Mouse (Mus musculus) ES-E14 (cell line): ENCODE measurements around the gene Mymk. TPM values are rescaled to one million over a fixed set of nuclear protein-coding genes. Genes with fewer than 3 reads are reported as not detected.

Experiments
- DNase-seq: peaks from one replicate; pipeline ENCODE4 v3.0.0-alpha.2; 2013; ENCODE audit warnings: low read depth, low spot score
- H3K27ac ChIP-seq: 2 replicates; pipeline ENCODE4 v1.5.1; 2012; ENCODE audit warnings: low read depth, mild to moderate bottlenecking, low read length, moderate library complexity, mixed read lengths; ENCODE audit not compliant: poor library complexity, insufficient read depth, severe bottlenecking
- H3K36me3 ChIP-seq: 2 replicates; pipeline ENCODE4 v1.6.1; 2012; ENCODE audit warnings: mild to moderate bottlenecking, low read length, moderate library complexity, mixed read lengths; ENCODE audit not compliant: control insufficient read depth, poor library complexity, insufficient read depth, severe bottlenecking
- H3K4me1 ChIP-seq, 2 experiments: fragments of 150-350 bp in 1 of 2; sonication (generic) in 1 of 2; 2 replicates each; pipeline ENCODE4 v1.6.1; 2012; ENCODE audit warnings: low read length in 2 of 2, mild to moderate bottlenecking in 1 of 2, mixed read lengths in 1 of 2; ENCODE audit not compliant: control insufficient read depth in 2 of 2, insufficient read depth in 2 of 2, poor library complexity in 1 of 2
- H3K4me3 ChIP-seq, 2 experiments: fragments of 150-350 bp in 1 of 2; sonication (generic) in 1 of 2; 2 replicates each; pipeline ENCODE4 v1.5.1; 2012; ENCODE audit warnings: low read length in 2 of 2, low read depth in 1 of 2, mild to moderate bottlenecking in 1 of 2, mixed read lengths in 1 of 2; ENCODE audit not compliant: insufficient read depth in 1 of 2, poor library complexity in 1 of 2, severe bottlenecking in 1 of 2
- H3K9ac ChIP-seq: 2 replicates; pipeline ENCODE4 v1.6.1; 2012; ENCODE audit warnings: low read depth, mild to moderate bottlenecking, low read length, mixed read lengths; ENCODE audit not compliant: poor library complexity, insufficient read depth, severe bottlenecking
- H3K9me3 ChIP-seq: fragments of 150-350 bp; sonication (generic); 2 replicates; pipeline ENCODE4 v1.6.1; 2012; ENCODE audit warnings: low read depth, mild to moderate bottlenecking, low read length; ENCODE audit not compliant: control insufficient read depth, insufficient read depth
- CHD2 ChIP-seq: IDR thresholded peaks from 2 replicates; pipeline ENCODE4 v1.6.1; 2014; ENCODE audit warnings: mild to moderate bottlenecking, low read depth, low read length, inconsistent platforms
- HCFC1 ChIP-seq: IDR thresholded peaks from 2 replicates; pipeline ENCODE4 v1.6.1; 2012; ENCODE audit warnings: low read length, inconsistent platforms, borderline replicate concordance; ENCODE audit not compliant: insufficient read depth
- MAFK ChIP-seq: IDR thresholded peaks from 2 replicates; pipeline ENCODE4 v1.6.1; 2014; ENCODE audit warnings: mild to moderate bottlenecking, low read depth, low read length, inconsistent platforms; ENCODE audit not compliant: insufficient read depth
- ZC3H11A ChIP-seq: IDR thresholded peaks from 2 replicates; pipeline ENCODE4 v1.6.1; 2012; ENCODE audit warnings: low read depth, mild to moderate bottlenecking, inconsistent platforms, low read length, borderline replicate concordance
- ZNF384 ChIP-seq: IDR thresholded peaks from 2 replicates; pipeline ENCODE4 v1.6.1; 2012; ENCODE audit warnings: low read depth, low read length, inconsistent platforms
- in situ Hi-C, 2 experiments: fragments of 600-800 bp; cut with MboI; formaldehyde crosslinking; loops; one replicate each; pipeline ENCODE4 v1.15.1; 2025; ENCODE audit warnings: low sequenced_read_pairs in 2 of 2, inconsistent platforms in 1 of 2; ENCODE audit not compliant: unreplicated experiment in 2 of 2
- total RNA-seq: library from RNA; depleted of rRNA; stranded (reverse); fragments of 300-350 nt; gene quantifications from 2 replicates; pipeline ENCODE4 v1.2.3, GENCODE M21; 2012; rRNA removed

Gene Mymk
- total RNA-seq, 1 experiment: not detected

GRCm38 (mm10) chr2:27021103-27021502 lies 50.9 kb downstream of the Mymk start:
- TF ChIP-seq HCFC1: no peak
- Histone ChIP-seq H3K9me3 (no peaks in the 10 kb centered on the region), H3K27ac (no peak overlapping the region), H3K36me3 (peaks cover 2% of the 10 kb centered on the region; the same call in 1 of the 2 replicates), H3K9ac (no peak overlapping the region), H3K4me3 (no peak overlapping the region), H3K4me1 (no peaks in the 10 kb centered on the region)
- in situ Hi-C loops: no loop called here
- no peak for DNase-seq

- H3K36me3 ChIP-seq: peaks cover 2% of the 10 kb centered on the region; the same call in 1 of the 2 replicates
- no peak for DNase-seq
- H3K9ac ChIP-seq: no peak overlapping the region
- no peaks in the 10 kb centered on the region for H3K9me3 ChIP-seq
- in situ Hi-C loops: no loop called here
- no peak overlapping the region for H3K4me3 ChIP-seq
- no peak overlapping the region for H3K27ac ChIP-seq
- TF ChIP-seq ZC3H11A: no peak
- no peak for TF ChIP-seq ZNF384
- no peak for TF ChIP-seq MAFK
- TF ChIP-seq CHD2: no peak
- TF ChIP-seq HCFC1: no peak
- H3K4me1 ChIP-seq: no peaks in the 10 kb centered on the region
Observed at GRCm38 (mm10) chr2:27019530-27019929, 52.4 kb downstream of the Mymk start.

DNA sequence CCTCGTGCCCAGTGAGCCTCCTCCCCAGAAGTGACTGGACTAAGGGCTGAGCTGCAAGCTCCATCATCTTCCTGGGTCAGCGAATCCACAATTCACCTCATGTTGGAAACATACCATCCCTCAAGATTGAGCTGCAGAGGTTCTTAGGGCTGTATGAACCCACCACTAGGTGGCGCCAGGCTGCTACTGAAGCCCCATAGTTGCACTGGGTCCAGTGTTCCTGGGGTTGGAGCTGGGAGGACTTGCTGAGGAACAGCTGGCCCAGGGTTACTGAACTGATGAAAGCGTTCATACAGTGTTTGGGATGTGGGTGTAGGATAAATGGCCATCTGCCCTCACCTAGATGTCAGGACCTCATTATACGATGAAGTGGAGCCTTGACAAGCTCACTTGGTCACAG lies 54.2 kb downstream of the Mymk start:
- H3K9ac ChIP-seq: no peak overlapping the region
- TF ChIP-seq HCFC1 (no peak), ZC3H11A (peak; percentile 20; the same call in 1 of the 2 replicates)
- peaks cover 2% of the 10 kb centered on the region; the same call in 1 of the 2 replicates for H3K36me3 ChIP-seq
- H3K4me3 ChIP-seq: no peak overlapping the region
- DNase-seq: peak; percentile 51
- H3K9me3 ChIP-seq: no peaks in the 10 kb centered on the region
- H3K4me1 ChIP-seq: no peaks in the 10 kb centered on the region
- in situ Hi-C loops: no loop called here
- H3K27ac ChIP-seq: no peak overlapping the region

Other genes starting within 250 kb of the Mymk start
- 1.8 and 2.1 TPM in 2 replicates for gene Abo, start 207.2 kb downstream of the Mymk start, total RNA-seq
- 42.4 and 44.9 TPM in 2 replicates for gene Surf6, start 169.3 kb downstream of the Mymk start, total RNA-seq
- 31.5 and 38.8 TPM in 2 replicates for gene Med22, start 161.5 kb downstream of the Mymk start, total RNA-seq
- gene Rpl7a, start 161.4 kb downstream of the Mymk start, total RNA-seq: 2,695 and 3,070 TPM in 2 replicates
- gene Surf2, start 155.8 kb downstream of the Mymk start, total RNA-seq: 32.3 and 35.8 TPM in 2 replicates
- gene Surf1, start 155.6 kb downstream of the Mymk start, total RNA-seq: 50.7 and 53.3 TPM in 2 replicates
- gene Surf4, start 138.3 kb downstream of the Mymk start, total RNA-seq: 234 and 285 TPM in 2 replicates
- gene Stkld1, start 138.1 kb downstream of the Mymk start, total RNA-seq: not detected in 2 replicates
- gene Rexo4, start 107.8 kb downstream of the Mymk start, total RNA-seq: 56.7 and 57.6 TPM in 2 replicates
- gene Adamts13, start 98.8 kb downstream of the Mymk start, total RNA-seq: 0.05 TPM in 1 of 2 replicates, not detected in the other
- gene Cacfd1, start 62.3 kb downstream of the Mymk start, total RNA-seq: 9.2 and 11.6 TPM in 2 replicates
- 1.2 and 2.4 TPM in 2 replicates for gene Slc2a6, start 44.2 kb downstream of the Mymk start, total RNA-seq
- gene Adamtsl2, start 7.2 kb upstream of the Mymk start, total RNA-seq: 0.36 TPM in 1 of 2 replicates, not detected in the other
- 0.42 TPM in 1 of 2 replicates, not detected in the other for gene Fam163b, start 70.3 kb upstream of the Mymk start, total RNA-seq
- not detected in 2 replicates for gene Dbh, start 93.1 kb upstream of the Mymk start, total RNA-seq
- 0.69 and 0.89 TPM in 2 replicates for gene Sardh, start 176.2 kb upstream of the Mymk start, total RNA-seq